Mouse (Mus musculus) forebrain, embryonic 13.5 days (tissue): ENCODE results near the gene Gsg1l2. TPM values are rescaled to one million over a fixed set of nuclear protein-coding genes. Genes with fewer than 3 reads are reported as not detected.

Source experiments
- ATAC-seq: fragments of 200-750 bp; cut with Nextera tagmentation; 2 replicates; pipeline ENCODE4 v1.8.0; 2017
- H3K27ac ChIP-seq: fragments of 300-500 bp; sonication (generic); 2 replicates; pipeline ENCODE4 v1.5.1; 2015; ENCODE audit warnings: inconsistent platforms, mild to moderate bottlenecking, moderate library complexity
- H3K27me3 ChIP-seq: fragments of 300-500 bp; sonication (generic); 2 replicates; pipeline ENCODE4 v1.6.1; 2015; ENCODE audit warnings: mild to moderate bottlenecking, inconsistent platforms
- H3K36me3 ChIP-seq: fragments of 300-500 bp; sonication (generic); 2 replicates; pipeline ENCODE4 v1.6.1; 2015; ENCODE audit warnings: mild to moderate bottlenecking, inconsistent platforms; ENCODE audit not compliant: poor library complexity, severe bottlenecking
- H3K4me1 ChIP-seq: fragments of 300-500 bp; sonication (generic); 2 replicates; pipeline ENCODE4 v1.6.1; 2015; ENCODE audit warnings: inconsistent platforms
- H3K4me2 ChIP-seq: fragments of 300-500 bp; sonication (generic); 2 replicates; pipeline ENCODE4 v1.6.1; 2015; ENCODE audit warnings: inconsistent platforms, mild to moderate bottlenecking, moderate library complexity
- H3K4me3 ChIP-seq: fragments of 300-500 bp; sonication (generic); 2 replicates; pipeline ENCODE4 v1.5.1; 2015; ENCODE audit warnings: mild to moderate bottlenecking, inconsistent platforms
- H3K9ac ChIP-seq: fragments of 300-500 bp; sonication (generic); 2 replicates; pipeline ENCODE4 v1.6.1; 2015; ENCODE audit warnings: mild to moderate bottlenecking, inconsistent platforms
- H3K9me3 ChIP-seq: fragments of 300-500 bp; sonication (generic); replicated peaks from 2 replicates; pipeline ENCODE4 v1.6.1; 2016; ENCODE audit warnings: inconsistent platforms
- WGBS: fragments of 180-500 bp; shearing (Covaris S2); methylation state at CpG from one replicate; pipeline ENCODE4 v1.1.7; 2015; 5-methylcytosine and 5-hydroxymethylcytosine counted together
- polyA plus RNA-seq: library from polyadenylated mRNA; unstranded; fragments of >200 nt; fragmentation: Nextera tagmentation; extraction: Ambion mirVana; gene quantifications from 2 replicates; pipeline ENCODE4 v1.2.1, GENCODE M21; 2015

Gene Gsg1l2
- polyA plus RNA-seq, 1 experiment from 2014 or later = not detected

- Histone ChIP-seq H3K36me3 (no peaks in the 10 kb centered on the region), H3K4me2 (no peak overlapping the region), H3K4me3 (no peak overlapping the region), H3K27ac (no peak overlapping the region), H3K9me3 (no peaks in the 10 kb centered on the region), H3K27me3 (no peaks in the 10 kb centered on the region), H3K4me1 (peaks cover 9% of the 10 kb centered on the region), H3K9ac (no peak overlapping the region)
- 86% methylated on average over 2 of the region's 2 CpGs for WGBS
- no peak for ATAC-seq
These were observed 2.7 kb upstream of the Gsg1l2 start for GRCm38 (mm10) chr11:67771691-67772090.

DNA sequence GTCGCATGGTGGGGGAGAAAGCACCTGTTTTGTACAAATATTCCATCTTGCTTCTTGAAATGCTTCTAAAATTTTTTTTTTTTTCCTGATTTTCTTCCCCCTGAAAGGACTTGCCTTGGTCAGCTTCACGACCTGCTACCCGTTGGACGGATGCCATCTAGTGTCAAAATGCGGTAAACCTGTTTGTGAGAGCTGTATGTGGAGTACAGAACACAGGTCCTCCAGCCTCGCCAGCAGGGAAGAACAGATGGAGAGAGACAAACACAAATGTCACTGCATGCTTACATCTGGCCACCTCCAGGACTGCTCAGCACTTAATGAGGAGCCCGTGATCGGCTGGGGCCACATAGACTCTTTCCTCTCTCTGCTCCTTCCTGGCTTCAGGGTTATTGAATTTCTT is 1.8 kb upstream of the Gsg1l2 start:
- WGBS = 23% methylated on average over 8 of the region's 8 CpGs
- Histone ChIP-seq H3K4me1 (peaks cover 9% of the 10 kb centered on the region), H3K4me3 (no peak overlapping the region), H3K4me2 (no peak overlapping the region), H3K27me3 (no peaks in the 10 kb centered on the region), H3K9me3 (no peaks in the 10 kb centered on the region), H3K36me3 (no peaks in the 10 kb centered on the region), H3K9ac (no peak overlapping the region), H3K27ac (no peak overlapping the region)
- peak; percentile 75; the same call in 1 of the 2 replicates for ATAC-seq

- 85% methylated on average over 11 of the region's 11 CpGs for WGBS
- no peak for ATAC-seq
- Histone ChIP-seq H3K9me3 (no peaks in the 10 kb centered on the region), H3K4me2 (no peak overlapping the region), H3K4me1 (no peaks in the 10 kb centered on the region), H3K36me3 (no peaks in the 10 kb centered on the region), H3K4me3 (no peak overlapping the region), H3K9ac (no peak overlapping the region), H3K27ac (no peak overlapping the region), H3K27me3 (no peaks in the 10 kb centered on the region)
These were observed 15.8 kb downstream of the Gsg1l2 start for GRCm38 (mm10) chr11:67790182-67790581.

- ATAC-seq = no peak
- Histone ChIP-seq H3K4me3 (no peak within 1 kb of the TSS), H3K4me2 (no peak within 1 kb of the TSS), H3K36me3 (no peaks in the 10 kb centered on the region), H3K9me3 (no peaks in the 10 kb centered on the region), H3K9ac (no peak within 1 kb of the TSS), H3K4me1 (no peaks in the 10 kb centered on the region), H3K27ac (no peak within 1 kb of the TSS), H3K27me3 (no peaks in the 10 kb centered on the region)
- 84% methylated on average over 7 of the region's 7 CpGs for WGBS
These were observed 23.5 kb downstream of the Gsg1l2 start, which contains the start of gene Dhrs7c for GRCm38 (mm10) chr11:67797931-67798330. Dhrs7c (plus strand) TSS chr11:67798187.

DNA sequence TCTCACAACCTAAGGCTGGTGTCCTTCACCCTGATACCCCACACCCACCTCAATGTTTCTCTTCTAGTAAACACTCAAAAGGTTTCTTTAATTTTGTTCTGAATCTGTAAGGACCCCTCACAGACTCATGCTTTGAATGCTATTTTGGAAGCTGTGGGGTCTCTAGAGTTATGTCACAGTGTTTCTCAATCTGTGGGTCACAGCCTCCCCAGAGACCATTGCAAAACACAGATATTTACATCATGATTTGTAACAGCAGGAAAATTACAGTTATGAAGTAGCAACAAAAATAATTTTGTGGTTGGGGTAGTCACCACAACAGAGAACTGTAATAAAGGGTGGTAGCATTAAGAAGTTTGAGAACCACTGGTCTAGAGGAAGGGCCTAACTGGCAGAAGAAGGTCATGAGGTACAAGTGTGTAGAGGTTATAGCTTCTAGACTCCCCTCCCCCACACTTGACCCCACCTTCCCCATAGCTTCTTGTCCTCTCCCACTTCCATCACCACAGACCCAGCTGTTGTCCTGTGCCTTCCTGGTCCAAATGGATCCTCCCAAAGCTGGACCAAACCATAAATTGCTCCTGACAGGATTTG is 25.8 kb downstream of the Gsg1l2 start:
- H3K27ac ChIP-seq = no peak overlapping the region
- H3K27me3 ChIP-seq = no peaks in the 10 kb centered on the region
- no peak overlapping the region for H3K4me2 ChIP-seq
- no peak overlapping the region for H3K9ac ChIP-seq
- no peaks in the 10 kb centered on the region for H3K36me3 ChIP-seq
- H3K9me3 ChIP-seq = no peaks in the 10 kb centered on the region
- ATAC-seq = no peak
- H3K4me1 ChIP-seq = no peaks in the 10 kb centered on the region
- no peak overlapping the region for H3K4me3 ChIP-seq

GRCm38 (mm10) chr11:67801169-67801568 is 26.8 kb downstream of the Gsg1l2 start:
- no peaks in the 10 kb centered on the region for H3K9me3 ChIP-seq
- no peaks in the 10 kb centered on the region for H3K36me3 ChIP-seq
- no peak overlapping the region for H3K4me2 ChIP-seq
- H3K4me1 ChIP-seq = no peaks in the 10 kb centered on the region
- H3K4me3 ChIP-seq = no peak overlapping the region
- H3K9ac ChIP-seq = no peak overlapping the region
- no peak for ATAC-seq
- no peaks in the 10 kb centered on the region for H3K27me3 ChIP-seq
- no peak overlapping the region for H3K27ac ChIP-seq
- WGBS = 81% methylated on average over 8 of the region's 8 CpGs

GRCm38 (mm10) chr11:67805538-67805937 is 31.1 kb downstream of the Gsg1l2 start:
- Histone ChIP-seq H3K27me3 (no peaks in the 10 kb centered on the region), H3K27ac (no peak overlapping the region), H3K9me3 (no peaks in the 10 kb centered on the region), H3K4me1 (no peaks in the 10 kb centered on the region), H3K4me3 (no peak overlapping the region), H3K4me2 (no peak overlapping the region), H3K9ac (no peak overlapping the region), H3K36me3 (no peaks in the 10 kb centered on the region)
- WGBS = 100% methylated on average over 1 of the region's 1 CpGs
- ATAC-seq = no peak

GRCm38 (mm10) chr11:67806832-67807597 is 32.6 kb downstream of the Gsg1l2 start:
- H3K9me3 ChIP-seq = no peaks in the 10 kb centered on the region
- no peak overlapping the region for H3K9ac ChIP-seq
- no peak for ATAC-seq
- H3K4me1 ChIP-seq = no peaks in the 10 kb centered on the region
- WGBS = 92% methylated on average over 11 of the region's 11 CpGs
- no peaks in the 10 kb centered on the region for H3K27me3 ChIP-seq
- no peaks in the 10 kb centered on the region for H3K36me3 ChIP-seq
- no peak overlapping the region for H3K4me2 ChIP-seq
- H3K27ac ChIP-seq = no peak overlapping the region
- H3K4me3 ChIP-seq = no peak overlapping the region

DNA sequence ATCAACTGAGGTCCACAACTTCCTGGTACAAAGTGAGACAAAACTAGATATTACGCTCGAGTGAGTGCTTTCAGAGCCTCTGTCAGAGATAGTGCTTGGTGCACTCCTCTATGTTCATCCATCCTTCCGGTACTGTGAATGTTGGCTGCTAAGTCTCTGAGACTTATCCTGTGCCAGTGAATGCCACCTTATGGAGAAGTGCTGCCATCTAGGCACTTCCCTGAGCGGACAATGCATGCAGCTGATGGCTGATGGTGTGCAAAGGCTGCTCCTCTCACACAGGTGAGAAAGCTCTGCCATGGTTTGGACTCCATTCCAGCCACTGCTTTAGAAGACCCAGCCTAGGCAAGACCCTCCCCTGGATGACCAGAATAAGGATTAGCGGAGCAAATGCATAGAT is 33.6 kb downstream of the Gsg1l2 start:
- Histone ChIP-seq H3K27me3 (no peaks in the 10 kb centered on the region), H3K4me3 (no peak overlapping the region), H3K9me3 (no peaks in the 10 kb centered on the region), H3K27ac (no peak overlapping the region), H3K36me3 (no peaks in the 10 kb centered on the region), H3K9ac (no peak overlapping the region), H3K4me2 (no peak overlapping the region), H3K4me1 (no peaks in the 10 kb centered on the region)
- 75% methylated on average over 5 of the region's 5 CpGs for WGBS
- no peak for ATAC-seq

DNA sequence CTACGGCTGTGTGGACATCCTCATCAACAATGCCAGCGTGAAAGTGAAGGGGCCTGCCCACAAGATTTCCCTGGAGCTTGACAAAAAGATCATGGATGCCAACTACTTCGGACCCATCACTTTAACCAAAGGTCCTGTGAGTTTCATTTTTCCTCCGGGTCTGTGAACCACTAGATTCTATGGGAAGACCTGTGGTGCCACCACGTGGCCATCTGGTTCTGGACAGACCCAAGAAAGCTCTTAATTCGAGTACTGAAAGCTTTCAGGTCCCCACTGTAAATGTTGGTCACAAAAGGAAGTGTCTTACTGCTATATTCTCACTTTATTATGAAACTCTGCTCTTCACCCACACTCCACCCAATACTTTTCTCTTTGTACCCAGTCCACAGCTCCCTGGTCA is 37.1 kb downstream of the Gsg1l2 start:
- Histone ChIP-seq H3K4me2 (no peak overlapping the region), H3K9me3 (no peaks in the 10 kb centered on the region), H3K36me3 (no peaks in the 10 kb centered on the region), H3K4me3 (no peak overlapping the region), H3K4me1 (no peaks in the 10 kb centered on the region), H3K27me3 (no peaks in the 10 kb centered on the region), H3K9ac (no peak overlapping the region), H3K27ac (no peak overlapping the region)
- no peak for ATAC-seq
- 82% methylated on average over 6 of the region's 6 CpGs for WGBS

DNA sequence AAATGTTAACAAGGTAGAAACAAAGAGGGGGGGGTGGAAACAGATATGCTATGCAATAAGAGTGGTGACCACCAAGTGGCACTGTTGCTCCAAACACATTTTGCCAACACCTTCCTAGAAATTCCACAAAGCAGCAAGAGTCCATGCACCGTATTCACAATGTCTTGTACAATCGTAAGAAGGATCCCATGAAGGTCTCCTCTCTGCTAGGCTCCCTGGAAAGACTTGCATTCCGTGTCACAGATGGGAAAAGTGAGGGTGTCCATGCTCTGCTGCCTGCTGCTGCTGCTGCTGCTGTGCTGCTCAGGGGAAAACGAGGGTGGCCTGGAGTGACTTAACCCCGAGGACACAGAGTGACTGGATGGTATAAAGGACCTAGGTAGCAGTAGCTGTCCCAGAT is 45.2 kb downstream of the Gsg1l2 start:
- H3K27ac ChIP-seq = no peak overlapping the region
- H3K4me3 ChIP-seq = no peak overlapping the region
- ATAC-seq = 0 out of 2 replicates have a peak, but pooled peaks have one; percentile 38
- H3K9me3 ChIP-seq = no peaks in the 10 kb centered on the region
- WGBS = 13% methylated on average over 5 of the region's 5 CpGs
- H3K4me2 ChIP-seq = peak overlapping the region; percentile 26; the same call in 1 of the 2 replicates
- H3K27me3 ChIP-seq = no peaks in the 10 kb centered on the region
- no peaks in the 10 kb centered on the region for H3K36me3 ChIP-seq
- peak overlapping the region; percentile 17; the same call in 1 of the 2 replicates for H3K9ac ChIP-seq
- 0 out of 2 replicates have a peak, but pooled peaks cover 3% of the 10 kb centered on the region for H3K4me1 ChIP-seq

GRCm38 (mm10) chr11:67820221-67820620 is 45.8 kb downstream of the Gsg1l2 start:
- 32% methylated on average over 4 of the region's 4 CpGs for WGBS
- H3K4me3 ChIP-seq = no peak overlapping the region
- H3K4me2 ChIP-seq = no peak overlapping the region
- 0 out of 2 replicates have a peak, but pooled peaks cover 3% of the 10 kb centered on the region for H3K4me1 ChIP-seq
- no peak overlapping the region for H3K9ac ChIP-seq
- H3K9me3 ChIP-seq = no peaks in the 10 kb centered on the region
- no peaks in the 10 kb centered on the region for H3K36me3 ChIP-seq
- no peaks in the 10 kb centered on the region for H3K27me3 ChIP-seq
- ATAC-seq = 0 out of 2 replicates have a peak, but pooled peaks have one; percentile 27
- no peak overlapping the region for H3K27ac ChIP-seq
